Mouse (Mus musculus) urinary bladder, postnatal 14 days (tissue): Measurements from ENCODE around the gene Ubqln4.
"Not testable (repeated sequence)": the region's sequence is repeated elsewhere in the genome, so short reads cannot be mapped to it uniquely, and the experiment has no call there.

Source experiments
- DNase-seq: peaks from one replicate; pipeline ENCODE4 v3.0.0; 2021; ENCODE audit warnings: low spot score

Ubqln4 gene

DNA sequence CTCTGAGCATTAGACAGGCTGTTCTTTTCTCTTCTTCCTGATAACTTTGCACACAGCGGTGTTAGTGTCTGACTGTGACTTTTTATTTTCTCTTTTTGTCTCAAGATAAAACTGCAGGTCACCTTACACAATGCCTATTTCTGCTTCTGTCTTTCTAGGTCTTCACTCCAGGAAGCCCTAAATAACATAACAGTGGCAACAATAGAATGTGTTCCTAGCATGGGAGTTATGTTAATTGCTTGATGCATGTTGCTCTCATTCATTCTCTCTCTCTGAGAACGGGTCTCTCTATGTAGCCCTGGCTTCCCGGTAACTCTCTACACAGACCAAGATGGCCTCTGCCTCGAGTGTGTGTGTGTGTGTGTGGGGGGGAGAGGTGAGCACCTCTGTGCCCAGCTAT, 48.9 kb downstream of the Ubqln4 start:
- DNase-seq, result no peak

DNA sequence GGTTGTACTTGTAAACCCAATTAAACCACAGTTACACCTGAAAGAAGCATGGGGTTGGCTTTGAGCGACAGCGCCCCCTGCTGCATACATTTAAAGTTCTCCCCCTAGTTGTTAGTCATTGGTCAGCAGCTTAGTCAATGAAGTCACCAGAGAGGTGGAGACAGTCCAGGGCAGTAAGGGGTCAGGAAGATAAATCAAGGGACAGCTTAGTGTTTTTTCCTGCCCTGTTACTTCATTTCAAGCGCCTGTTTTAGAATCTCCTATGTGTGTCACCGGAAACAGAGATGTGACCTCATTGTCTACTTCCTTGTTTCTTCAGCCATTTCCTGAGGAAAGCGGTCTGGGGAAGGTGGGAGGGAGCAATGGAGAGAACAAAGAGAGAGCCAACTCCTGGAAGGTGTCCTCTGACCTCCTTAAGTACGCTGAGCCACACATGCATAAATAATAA, 50.2 kb downstream of the Ubqln4 start:
- DNase-seq, result peak; percentile 79

DNA sequence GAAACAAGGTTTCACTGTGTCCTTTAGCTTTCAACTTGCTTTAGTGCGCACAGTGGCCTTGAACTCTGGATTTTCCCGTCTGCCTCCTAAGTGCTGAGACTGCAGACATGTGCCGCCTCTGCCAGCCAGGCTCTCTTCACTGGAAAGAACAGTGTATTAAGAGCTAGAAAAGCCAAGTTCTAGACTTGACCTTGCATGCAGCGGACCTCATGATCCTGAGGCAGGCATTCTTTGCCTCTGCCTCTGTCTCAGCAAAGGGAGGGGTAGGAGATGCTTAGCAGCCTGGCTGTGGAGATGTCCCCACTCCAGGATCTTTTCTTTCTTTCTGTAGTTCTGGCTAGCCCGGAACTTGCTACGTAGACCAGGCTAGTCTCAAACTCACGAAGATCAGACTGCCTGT, 51.3 kb downstream of the Ubqln4 start:
- DNase-seq, result no peak

DNA sequence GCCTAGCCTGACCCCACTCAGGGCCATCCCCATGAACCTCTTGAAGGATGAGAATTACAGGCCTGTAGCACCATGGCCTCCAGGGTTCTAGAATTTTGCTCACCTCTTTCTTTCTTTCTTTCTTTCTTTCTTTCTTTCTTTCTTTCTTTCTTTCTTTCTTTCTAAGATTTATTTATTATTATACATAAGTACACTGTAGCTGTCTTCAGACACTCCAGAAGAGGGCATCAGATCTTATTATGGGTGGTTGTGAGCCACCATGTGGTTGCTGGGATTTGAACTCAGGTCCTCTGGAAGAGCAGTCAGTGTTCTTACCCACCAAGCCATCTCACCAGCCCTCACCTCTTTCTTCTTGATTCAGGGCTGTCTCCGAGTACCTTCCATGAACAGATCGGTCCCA, 52.1 kb downstream of the Ubqln4 start, which contains the start of gene Arhgef2:
Gene Arhgef2, plus strand, starts transcription at position 301 of the 400 bp plus-strand sequence.
- not testable (repeated sequence) for DNase-seq

DNA sequence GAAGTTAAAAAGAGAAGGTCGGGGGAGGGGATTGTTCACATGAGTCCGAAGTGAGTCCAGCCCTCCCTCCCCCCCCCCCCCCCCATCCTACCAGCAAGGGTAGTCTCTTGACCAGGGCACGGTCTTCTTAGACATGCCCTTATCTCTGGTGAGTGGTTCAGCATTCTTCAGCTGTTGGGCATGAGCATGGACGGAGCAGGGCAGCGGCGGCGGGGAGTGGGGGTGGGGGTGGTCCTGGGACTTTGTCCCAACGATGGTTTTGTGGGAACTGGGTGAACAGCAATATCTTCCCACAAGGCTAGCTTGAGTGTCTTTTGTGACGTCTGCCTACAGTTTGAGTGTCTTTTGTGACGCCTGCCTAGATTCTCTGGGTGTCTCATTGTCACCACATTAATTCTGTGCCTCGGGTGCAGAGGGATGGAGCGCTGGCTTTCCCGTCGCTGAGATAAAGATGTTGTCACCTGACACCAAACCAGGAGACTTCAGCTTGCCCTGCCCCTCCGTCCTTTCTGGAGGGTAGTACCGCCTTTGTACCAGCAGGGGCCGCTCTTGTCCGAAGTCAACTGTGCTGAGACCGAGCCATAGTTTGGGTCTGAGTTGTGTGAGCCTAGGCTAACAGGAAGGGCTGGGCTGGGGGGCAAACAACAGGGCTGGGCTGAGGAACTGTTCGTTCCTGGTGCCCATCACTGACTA, 53.7 kb downstream of the Ubqln4 start:
- DNase-seq, result peak; percentile 86

DNA sequence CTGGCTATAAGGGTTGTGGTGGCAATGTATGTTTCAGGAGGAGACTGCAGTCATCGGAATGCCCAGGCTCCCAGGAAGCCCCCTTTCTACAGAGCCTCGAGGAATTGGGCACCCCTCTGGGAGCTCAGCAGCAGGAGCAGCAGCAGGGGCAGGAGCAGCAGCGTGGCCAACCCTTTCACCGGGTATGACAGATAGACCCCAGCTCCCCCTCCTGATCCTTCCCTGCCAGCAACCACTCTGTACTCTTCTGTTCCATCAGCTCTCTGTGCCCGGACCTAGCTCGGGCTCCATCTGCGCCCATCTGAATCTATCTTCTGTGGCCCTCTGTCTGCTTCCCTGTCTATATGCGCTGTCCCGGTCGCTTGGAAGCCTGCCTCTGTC, 54.2 kb downstream of the Ubqln4 start:
- DNase-seq, result no peak

DNA sequence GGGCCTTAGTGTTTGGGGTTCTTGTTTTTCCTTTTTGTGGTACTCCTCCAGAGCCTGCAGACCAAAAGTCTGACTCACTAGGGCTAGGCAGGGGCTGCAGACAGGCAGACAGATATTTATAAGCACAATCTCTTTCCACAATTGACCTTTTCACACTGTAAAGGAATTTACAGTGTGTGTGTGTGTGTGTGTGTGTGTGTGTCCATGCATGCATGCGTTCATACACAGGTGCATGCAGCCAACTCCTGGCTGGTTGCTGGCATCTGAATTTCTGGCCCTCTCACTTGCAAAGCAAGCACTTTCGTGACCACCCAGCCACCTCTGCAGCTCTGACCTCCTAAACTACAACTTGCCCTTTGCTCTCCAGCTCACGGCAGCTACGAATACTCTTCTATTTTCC, 55.5 kb downstream of the Ubqln4 start:
- no peak for DNase-seq

DNA sequence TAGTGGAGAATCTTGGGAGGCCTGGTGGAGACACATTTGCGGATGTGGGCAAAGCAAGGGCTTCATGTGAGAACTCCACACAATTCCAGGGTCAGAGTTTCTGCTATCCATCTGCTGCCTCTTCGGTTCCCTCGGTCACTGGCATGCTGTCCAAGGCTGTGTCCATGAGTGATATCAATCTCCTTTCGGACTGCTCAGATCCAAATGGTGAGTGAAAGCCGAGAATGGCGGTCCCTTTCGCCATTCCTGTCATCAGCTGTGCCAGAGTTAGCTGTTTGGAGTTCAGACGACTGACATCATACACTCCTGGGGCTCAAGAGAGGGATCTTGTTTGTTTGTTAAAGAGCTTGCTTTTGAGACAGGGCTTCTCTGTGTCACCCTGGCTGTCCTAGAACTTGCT, 60.9 kb downstream of the Ubqln4 start:
- no peak for DNase-seq

DNA sequence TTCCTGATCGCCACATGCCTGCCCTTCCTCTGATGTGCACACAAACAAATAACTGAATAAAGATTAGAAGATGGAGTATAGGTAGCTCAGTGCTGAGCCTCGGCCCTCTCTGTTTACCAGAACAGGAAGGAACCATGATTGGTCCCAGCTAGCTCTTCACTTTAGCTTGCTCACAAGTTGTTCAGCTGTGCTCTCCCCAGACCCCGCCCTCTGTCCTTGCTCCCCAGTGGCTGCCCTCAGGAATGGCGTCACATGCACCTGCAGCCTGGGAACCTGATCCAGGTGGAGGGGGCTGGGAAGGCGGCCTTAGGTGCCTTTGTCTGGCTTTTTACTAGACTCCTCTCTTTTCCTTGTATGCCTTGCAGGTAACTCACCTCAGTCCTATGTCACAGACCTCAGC, 61.6 kb downstream of the Ubqln4 start:
- DNase-seq, result no peak

DNA sequence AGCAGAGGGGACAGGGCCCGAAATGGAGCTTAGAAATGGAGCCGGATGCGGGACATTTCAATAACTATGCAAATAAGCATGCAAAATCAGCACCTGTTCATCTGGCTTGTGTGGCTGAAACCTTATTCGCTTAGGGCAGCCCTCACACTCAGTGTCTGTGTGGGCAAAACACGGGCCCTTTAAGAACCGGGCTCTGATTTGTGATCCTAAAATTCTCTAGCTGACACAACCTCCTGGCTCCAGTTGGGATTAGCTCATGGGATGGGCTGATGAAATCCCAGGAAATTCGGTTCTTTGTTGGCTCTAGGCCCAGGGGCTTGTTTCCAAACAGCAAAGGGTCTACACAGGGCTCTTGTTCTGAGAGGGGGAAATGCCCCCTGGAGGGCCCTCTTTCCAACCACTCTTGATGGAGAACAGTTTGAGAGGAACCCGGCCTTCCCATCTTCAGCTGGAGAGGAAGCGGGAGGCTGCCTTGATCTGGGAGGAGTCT, 62.4 kb downstream of the Ubqln4 start:
- peak; percentile 68 for DNase-seq

DNA sequence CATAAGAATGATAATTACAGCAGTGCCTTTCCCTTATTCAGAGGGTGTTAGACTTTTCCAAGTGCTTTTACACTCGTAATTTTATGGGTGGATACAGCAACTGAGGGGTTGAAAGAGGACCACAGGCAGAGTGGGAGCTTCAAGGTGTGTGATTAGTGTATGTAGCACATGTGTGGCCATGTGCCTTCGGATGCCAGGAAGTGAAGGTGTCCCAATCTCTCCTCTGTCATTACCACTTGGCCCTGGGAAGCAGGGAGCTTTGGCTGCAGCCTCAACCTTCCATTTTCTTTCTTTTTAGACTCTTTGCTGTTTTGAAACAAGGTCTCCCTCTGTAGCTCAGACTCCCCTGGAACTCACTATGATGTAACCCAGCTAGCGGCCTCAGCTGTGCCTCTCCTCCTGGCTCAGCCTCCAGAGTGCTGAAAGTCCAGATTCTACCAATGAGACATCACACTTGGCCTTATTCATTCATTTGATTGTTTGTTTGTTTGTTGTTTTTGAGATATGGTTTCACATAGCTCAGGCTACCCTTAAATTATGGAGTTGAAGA, 63.5 kb downstream of the Ubqln4 start:
- DNase-seq, result no peak

DNA sequence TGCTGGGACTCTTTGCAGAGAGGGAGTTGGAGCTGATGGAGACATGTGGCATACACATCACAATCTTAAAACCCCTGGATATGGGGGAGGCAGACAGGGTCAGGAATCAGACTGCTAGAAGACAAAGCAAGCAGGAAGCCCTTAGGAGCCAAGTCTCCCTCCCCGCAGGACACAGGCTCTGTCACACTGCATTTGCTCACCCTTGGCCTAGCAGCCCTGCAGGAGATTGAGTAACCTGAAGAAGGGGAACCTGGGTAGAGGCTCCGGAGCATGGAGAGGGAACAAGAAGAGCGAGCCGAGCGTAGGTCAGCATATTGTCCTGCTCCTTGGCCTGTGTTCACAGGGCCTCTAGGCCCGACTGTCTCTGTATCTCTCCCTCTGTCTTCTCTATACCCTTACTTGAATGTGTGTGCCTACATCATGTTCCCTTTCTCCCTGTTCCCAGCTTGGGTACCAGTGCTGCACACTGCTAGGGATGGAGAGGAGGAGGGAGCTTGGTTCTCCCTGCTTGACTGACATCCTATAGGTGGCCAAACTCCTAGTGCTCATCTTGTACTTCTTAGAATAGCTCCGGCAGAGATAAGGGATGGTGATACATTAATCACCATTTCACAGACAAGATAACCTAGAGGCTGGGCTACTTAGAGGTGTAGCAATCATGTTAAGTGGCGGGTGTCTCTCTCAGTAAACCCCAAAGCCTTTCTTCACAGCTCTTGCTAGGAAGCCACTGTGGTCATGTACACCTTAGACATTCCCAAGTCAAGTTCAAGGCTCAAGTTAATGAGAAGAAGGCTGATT, 64.7 kb downstream of the Ubqln4 start:
- no peak for DNase-seq
